Mouse (Mus musculus): ENCODE results near the gene Rps18.
"Not testable (repeated sequence)": the region's sequence is repeated elsewhere in the genome, so short reads cannot be mapped to it uniquely, and the experiment has no call there.

The Rps18 gene

DNA sequence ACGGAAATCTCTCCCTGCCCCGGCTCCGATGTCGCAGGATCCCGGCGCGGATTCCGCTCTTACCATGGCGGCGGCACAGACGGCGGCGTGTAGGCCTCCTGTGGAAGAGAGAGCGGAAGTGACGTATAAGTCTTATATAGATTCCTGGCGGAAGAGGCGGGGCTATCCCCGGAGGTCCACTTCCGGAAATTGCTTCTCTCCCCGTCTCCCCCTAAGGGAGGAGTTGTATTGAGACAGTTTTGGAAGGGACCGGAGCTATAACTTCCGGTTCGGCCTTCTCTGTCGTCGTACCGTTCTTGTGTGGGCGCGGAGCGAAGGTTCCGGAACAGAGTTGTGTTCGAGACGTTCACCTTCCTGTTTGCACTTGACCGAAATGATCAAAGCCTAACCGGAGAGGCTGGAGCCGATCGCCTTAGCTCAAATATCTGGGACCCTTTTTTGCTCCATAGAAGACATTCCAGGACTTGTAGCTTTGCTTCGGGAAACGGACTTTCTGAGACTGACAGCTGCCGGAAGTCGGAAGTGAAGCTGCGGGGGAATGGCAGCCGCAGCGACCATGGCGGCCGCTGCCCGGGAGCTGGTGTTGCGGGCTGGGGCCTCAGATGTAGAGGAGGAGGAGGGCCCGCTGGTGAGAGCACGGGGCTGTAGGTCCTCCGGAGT lies at the start of gene Rps18, which contains the start of gene Vps52:
TSS of gene Rps18 (minus strand) at position 447 of the 660 bp plus-strand sequence.
TSS of gene Vps52 (plus strand) at position 258 of the 660 bp plus-strand sequence.
- DNase-seq: peak; percentile 97 to 98

DNA sequence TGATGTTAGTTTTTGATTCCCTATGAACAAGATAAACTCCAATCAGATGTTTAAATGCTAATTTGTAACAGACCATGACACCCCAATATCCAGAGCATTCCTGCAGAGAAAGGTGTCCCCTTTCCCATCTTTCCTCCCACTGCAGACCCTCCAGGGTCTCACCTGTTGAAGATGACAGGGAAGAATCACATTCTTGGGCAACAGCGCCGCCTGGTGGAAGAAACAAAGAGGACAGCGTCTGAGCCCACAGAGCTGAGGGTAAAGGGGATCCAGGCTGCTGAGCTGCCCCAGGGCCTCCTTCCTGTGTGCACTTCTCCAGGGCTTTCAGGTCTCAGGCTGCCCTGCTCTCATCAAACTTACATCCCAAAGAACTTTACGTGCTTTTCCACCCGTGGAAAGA lies 47.6 kb upstream of the Rps18 start:
- peak; percentile 47 to 74 for DNase-seq

DNA sequence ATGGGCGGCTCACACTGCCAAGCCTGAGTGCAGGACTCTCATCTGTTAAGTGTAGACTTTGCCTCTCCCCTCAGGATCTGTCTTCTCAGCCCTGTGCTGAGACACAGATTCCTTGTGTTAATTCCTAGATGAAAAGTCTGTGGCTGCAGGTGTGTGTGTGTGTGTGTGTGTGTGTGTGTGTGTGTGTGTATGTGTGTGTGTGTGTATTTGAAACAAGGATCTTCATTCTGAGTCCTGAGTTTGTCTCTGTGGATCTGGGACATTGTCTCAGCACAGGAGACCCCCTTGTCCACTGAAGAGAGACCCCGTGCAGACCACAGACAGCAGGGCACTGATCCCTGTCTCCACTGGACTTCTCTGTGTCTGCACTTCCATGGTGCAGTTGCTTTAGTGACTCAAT lies 45.0 kb upstream of the Rps18 start:
- DNase-seq: not testable (repeated sequence)

DNA sequence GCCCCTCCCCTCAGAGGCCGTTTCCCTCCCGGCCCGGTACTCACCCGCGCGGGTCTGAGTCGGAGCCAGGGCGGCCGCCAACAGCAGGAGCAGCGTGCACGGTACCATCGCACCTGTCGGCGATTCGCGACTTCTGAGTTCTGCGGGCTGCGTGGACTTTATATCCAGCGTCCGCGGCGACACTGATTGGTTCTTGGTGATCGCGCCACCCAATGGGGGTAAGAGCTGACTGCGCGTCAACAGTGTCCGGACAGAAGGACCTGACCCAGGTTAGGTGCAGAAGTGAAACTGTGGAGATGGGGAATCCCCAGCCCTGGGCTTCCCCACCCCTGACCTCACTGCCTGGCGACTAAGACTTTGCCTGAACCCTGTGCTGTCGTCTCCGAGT lies 44.3 kb upstream of the Rps18 start, which contains the start of gene H2-K1:
TSS of gene H2-K1 (minus strand) at position 198 of the 388 bp plus-strand sequence.
- DNase-seq: peak; percentile 76 to 80

DNA sequence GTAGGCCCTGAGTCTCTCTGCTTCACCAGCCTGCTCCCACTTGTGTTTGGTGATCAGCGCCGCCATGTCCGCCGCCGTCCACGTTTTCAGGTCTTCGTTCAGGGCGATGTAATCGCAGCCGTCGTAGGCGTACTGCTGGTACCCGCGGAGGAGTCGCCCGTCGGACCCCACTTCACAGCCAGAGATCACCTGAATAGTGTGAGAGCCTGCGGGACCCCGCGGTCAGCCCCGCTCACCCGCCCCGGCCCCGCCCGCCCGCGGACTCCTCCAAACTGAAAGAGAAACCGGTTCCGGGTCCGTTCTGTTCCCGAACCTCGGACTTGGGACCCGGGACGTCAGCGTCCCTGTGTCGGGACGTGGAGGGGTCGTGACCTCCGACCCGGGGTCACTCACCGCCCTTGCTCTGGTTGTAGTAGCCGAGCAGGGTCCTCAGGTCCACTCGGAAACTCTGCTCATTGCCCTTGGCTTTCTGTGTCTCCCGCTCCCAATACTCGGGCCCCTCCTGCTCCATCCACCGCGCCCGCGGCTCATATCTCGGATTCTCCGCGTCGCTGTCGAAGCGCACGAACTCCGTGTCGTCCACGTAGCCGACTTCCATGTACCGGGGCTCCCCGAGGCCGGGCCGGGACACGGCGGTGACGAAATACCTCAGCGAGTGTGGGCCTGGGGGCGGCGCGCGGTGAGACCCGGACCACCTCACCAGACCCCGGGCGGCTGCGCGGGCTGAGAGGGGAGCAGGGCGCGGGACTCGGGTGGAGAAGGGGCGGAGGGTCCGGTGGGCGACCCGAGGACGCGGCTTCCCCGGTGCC lies 43.7 kb upstream of the Rps18 start:
- peak; percentile 19 to 20 for DNase-seq

DNA sequence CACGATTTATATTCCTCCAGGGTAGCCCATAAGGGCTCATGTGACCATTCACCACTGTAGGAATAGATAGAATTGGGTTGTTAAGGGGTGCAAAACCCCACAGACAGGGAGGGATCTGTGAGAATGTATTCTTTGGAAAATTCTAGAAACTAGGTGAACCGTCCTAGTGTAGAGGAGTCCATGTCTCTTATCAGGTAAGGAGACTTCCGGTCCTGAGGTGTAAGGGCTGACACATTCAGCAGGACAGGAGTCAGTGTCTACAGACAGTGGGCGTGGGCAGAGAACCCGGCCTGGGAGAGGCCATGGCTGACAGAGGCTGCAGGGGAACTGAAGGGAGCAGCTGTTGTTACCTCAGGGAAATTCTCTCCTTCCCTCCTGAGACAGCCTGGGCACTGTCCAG lies 42.9 kb upstream of the Rps18 start:
- not testable (repeated sequence) for DNase-seq

DNA sequence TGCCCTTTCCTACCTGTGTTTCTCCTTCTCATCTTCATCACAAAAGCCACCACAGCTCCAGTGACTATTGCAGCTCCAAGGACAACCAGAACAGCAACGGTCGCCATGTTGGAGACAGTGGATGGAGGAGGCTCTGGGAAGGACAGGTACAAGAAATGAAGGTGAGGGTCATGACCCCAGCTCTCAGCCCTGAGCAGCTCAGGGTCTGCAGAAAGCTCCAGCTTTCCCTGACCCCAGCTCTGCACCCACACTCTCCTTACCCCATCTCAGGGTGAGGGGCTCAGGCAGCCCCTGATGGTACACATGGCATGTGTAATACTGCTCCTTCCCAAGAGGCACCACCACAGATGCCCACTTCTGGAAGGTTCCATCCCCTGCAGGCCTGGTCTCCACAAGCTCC lies 41.2 kb upstream of the Rps18 start:
- not testable (repeated sequence) for DNase-seq

DNA sequence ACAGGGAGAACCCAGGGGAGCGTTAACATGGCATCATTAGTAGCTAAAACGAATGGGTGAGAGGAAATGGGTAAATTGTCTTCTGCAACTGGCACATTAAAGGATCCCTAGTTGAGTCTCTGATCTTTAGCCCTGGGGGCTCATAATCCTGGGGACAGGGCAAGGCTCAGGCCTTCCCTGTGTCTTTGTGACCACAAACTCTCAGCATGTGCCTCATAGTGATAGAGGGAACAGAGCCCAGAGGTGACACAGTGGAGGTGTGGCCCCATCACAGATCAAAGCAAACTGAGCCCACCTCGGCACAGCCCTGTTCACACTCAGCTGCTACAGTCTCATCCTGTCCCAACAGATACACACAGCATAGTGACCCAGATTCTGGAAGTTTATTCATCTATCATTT lies 39.9 kb upstream of the Rps18 start:
- no peak for DNase-seq

DNA sequence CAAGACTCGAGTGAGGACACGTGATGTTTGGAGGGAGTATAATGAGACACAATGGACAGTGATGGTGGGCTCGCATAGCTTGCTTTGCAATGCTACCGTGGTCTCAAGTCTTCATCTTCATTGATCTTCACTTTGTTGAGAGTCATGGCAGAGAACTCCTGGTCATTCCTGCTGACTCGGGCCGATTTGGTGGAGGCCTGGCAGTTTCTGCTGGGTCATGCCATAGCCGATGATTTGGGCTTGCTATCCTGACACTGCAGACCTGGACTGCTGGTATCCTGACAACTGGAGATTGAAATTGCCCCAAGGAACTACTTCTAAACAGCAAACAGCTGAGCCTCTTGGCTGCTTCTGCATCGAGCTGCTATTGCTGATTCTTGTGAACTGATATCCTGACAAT lies 39.2 kb upstream of the Rps18 start:
- DNase-seq: no peak

DNA sequence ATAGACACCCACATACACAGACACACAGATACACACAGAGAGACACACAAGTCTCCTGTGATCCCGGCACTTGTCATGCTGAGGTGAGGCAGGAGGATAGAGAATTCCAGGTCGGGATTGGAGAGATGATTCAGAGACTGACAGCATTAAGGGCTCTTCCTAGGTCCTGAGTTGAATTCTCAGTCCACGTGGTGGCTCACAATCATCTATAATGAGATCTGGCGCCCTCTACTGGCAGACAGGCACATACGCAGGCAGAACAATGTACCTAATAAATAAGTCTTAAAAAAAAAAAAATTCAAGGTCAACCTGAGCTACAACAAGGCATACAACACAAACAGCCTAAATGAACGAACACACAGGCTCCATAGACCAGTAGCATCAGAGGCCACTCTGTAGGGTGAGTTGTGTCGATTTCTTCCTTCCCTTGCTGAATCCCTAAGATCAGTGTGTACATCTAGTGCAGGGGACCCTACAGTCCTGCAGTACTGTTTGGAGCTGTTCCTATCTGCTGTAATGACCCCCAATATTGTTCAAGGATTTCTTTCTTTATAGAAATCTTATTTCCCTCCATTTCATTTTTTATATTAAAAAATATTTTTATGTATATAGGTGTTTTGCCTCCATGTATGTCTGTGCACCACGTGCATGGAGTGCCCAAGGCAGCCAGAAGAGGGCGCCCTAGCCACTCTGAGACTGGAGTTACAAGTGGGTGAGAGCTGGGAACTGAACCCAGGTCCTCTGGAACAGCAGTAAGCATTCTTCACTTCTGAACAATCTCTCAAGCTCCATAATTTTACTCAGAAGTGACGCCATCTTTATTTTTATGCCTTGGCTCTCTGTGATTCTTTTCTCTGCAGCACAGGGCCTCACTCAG lies 36.2 kb upstream of the Rps18 start:
- peak; percentile 77 to 86 for DNase-seq

DNA sequence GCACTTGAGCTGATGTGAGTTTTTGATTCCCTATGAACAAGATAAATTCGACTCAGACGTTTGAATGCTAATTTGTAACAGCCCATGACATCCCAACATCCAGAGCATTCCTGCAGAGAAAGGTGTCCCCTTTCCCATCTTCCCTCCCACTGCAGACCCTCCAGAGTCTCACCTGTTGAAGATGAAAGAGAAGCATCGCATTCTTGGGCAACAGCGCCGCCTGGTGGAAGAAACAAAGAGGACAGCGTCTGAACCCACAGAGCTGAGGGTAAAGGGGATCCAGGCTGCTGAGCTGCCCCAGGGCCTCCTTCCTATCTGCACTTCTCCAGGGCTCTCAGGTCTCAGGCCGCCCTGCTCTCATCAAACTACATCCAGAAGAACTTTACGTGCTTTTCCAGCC lies 26.3 kb upstream of the Rps18 start:
- DNase-seq: peak; percentile 79 to 88

DNA sequence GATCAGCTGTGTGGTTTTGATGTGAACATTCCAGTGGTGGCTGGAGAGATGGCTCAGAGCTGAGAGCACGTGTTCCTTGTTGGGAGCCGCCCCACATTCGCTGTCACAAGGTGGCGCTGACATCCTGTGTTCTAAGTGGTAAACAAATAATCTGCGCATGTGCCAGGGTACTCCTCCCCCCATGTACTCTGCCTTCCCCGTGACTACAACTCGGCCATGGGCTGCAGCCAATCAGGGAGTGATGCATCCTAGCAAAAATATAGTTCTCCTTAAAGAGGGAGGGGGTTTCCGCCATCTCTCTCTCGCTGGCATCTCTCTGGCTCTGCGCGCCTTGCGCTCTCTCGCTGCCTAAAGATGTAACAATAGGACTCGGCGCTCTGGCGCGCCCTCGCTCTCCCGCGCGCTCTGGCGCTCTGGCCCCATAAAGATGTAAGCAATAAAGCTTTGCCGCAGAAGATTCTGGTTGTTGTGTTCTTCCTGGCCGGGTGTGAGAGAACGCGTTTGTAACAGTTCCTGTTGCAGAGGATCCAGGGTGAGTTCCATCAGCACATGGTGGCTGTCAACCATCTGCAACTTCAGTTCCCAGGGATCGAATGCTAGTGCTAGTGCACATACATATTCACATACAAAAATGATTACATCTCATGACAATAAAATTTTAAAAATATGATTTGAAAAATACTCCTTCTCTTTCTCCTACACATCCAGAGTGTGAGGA lies 25.6 kb upstream of the Rps18 start:
- peak; percentile 90 to 93 for DNase-seq

DNA sequence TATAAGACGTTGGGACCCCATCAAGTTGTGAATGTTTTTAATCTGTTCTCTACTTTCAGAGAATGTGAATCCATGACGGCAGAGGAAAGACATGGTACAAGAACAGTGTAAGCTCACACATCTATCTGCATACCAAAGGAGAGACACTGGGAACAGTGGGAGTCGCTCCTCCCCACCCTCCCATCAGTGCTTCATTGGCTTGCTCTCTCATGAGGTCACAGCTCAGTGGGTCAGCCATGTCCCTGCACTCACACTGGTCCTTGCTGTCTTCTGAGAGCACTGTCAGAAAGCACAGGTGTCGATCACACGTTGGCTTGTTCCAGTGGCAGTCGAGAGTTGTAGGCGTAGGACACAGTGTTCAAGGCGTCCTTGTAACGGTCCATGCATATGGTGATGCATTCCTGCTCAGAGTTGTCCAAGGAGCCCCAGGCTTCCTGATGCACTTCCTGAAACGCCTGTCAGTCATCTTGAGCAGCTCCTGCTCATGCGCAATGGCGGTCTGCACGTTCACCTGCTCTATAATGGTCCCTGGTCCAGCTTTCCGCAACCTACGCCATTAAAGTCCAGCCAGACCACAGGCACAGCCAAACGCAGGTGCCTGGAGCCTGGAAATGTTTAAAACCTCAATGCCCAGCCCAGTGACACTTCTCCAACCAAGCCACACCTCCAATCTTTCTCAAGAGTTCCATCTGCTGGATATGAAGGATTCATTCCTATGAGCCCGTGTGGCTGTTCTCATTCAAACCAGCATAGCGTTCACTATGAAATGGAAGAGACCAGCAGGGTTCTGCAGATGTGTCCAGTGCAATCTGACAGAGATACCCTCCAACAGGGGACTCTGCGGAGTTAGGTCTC lies 24.6 kb upstream of the Rps18 start:
- DNase-seq: no peak

DNA sequence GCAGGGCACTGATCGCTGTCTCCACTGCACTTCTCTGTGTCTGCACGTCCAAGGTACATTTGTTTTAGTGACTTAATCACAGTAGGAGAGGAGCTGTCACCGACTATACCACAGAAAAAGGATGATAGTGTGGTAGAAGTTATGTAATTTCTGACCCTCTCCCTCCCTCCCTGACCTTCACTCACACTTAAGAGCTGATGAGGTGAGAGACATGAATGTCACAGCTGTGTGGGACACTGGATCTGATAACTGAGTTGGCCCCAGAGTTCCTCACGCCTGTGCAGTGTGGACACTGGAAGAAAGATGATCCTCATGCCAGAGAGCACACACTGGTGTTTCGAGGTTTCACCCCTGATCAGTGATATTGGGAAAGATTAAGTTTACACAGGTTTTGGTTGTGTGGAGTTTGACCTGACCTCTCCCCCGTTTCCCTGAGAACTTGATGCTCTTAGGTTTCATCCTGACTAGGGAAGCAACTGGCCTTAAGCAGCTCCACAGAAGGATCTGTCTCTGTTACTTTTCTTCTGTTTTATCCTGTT lies 23.8 kb upstream of the Rps18 start:
- no peak for DNase-seq

DNA sequence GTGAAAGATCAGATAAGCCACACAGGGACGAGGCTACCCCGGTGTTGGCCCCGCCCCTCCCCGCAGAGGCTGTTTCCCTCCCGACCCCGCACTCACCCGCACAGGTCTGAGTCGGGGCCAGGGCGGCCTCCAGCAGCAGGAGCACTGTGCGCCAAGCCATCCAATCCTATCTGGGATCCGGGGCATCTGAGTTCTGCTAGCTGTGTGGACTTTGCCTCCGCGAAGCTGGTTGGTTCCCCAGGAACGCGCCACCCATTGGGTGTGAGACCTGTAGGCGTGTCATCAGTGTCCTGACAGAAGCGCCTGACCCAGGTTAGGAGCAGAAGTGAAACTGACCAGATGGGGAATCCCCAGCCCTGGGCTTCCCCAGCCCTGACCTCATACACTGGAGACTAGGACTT lies 22.8 kb upstream of the Rps18 start:
- peak; percentile 54 to 68 for DNase-seq

DNA sequence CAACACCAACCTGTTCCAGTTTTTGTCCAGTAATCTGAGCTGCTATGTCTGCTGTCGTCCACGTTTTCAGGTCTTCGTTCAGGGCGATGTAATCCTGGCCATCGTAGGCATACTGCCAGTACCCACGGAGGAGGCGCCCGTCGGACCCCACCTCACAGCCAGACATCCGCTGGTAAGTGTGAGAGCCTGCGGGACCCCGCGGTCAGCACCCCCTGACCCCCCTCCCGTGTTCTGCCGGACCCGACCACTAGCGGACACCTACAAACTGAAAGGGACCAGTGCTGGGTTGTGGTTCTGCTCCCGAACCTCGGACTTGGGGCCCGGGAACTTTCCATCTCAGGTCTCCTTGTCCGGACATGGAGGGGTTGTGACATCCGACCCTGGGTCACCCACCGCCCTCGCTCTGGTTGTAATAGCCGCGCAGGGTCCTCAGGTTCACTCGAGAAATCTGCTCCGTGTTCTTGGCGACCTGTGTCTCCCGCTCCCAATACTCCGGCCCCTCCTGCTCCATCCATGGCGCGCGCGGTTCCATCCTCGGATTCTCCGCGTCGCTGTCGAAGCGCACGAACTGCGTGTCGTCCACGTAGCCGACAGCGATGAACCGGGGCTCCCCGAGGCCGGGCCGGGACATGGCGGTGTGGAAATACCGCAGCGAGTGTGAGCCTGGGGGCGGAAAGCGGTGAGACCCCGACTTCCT lies 22.2 kb upstream of the Rps18 start:
- DNase-seq: no peak

DNA sequence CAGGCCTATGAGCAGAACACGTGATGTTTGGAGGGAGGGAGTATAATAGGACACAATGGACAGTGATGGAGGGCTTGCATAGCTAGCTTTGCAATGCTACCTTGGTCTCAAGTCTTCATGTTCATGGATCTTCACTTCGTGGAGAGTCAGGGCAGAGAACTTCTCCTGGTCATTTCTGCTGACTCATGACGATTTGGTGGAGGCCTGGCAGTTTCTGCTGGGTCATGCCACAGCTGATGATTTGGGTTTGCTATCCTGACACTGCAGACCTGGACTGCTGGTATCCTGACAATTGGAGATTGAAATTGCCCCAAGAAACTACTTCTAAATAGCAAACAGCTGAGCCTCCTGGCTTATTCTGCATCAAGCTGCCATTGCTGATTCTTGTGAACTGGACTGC lies 17.8 kb upstream of the Rps18 start:
- no peak for DNase-seq

DNA sequence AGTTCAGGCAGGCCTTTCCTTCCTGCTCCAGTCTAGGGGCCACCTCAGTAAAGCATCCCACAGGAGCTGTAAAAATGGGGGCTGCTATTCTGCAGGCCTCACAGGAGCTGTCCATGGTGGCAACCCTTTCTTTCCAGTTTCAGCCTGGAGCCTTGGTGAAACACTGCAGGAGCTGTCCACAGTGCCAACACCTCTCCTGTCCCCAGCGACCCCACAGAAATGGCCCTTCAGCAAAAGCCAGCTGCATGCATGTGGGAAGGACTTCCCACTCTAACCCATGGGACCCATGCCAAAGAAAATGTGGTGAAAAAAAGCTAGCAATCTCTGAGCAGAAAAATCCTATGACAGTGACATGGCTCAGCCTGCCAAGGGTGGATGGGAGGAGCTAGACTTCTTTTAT lies 16.9 kb upstream of the Rps18 start:
- DNase-seq: no peak

DNA sequence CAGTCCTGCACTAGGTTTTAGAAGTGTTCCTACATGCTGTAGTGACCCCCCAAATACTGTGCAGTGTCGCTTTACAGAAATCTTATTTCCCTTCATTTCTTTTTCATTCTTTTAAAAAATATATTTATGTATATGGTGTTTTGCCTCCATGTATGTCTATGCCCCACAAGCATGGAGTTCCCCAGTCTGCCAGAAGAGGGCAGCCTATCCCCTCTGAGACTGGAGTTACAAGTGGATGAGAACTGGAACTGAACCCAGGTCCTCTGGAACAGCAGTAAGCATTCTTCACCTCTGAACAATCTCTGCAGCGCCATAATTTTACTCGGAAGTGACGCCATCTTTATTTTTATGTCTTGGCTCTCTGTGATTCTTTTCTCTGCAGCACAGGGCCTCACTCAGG lies 13.6 kb upstream of the Rps18 start:
- peak; percentile 12 to 24 for DNase-seq

DNA sequence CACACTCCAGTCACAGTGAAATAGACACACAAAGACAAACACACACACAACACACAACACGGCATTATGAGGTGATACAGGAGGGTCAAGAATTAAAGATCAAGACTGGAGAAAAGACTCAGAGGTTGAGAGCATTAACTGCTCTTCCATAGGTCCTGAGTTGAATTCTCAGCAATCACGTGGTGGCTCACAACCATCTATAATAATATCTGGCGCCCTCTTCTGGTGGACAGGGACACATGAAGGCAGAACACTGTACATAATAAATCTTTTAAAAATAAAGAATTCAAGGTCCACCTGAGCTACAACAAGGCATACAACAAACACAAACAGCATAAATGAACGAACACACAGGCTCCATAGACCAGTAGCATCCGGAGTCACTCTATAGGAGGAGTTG lies 13.1 kb upstream of the Rps18 start:
- peak; percentile 56 to 66 for DNase-seq

DNA sequence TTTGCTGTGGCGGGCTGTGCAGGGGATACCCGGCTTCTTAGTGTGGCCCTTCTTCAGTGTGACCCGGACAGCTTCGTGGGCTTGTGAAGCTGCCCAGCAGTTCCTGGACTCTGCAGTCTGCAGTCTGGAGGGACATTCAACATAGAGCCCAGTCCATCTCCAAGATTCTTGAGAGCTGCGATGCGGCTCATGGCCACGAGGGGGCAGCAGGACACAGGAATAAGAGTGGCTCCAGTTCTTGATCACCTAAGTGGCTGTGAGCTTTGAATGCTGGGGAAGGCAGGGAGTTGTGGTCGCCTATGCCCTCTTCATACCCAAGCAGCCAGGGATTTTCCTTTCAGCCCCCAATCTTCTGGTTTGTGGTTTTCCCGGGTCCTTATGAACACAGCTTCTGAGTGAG lies 12.7 kb upstream of the Rps18 start:
- peak; percentile 87 to 89 for DNase-seq
